In the genomic region with DNA sequence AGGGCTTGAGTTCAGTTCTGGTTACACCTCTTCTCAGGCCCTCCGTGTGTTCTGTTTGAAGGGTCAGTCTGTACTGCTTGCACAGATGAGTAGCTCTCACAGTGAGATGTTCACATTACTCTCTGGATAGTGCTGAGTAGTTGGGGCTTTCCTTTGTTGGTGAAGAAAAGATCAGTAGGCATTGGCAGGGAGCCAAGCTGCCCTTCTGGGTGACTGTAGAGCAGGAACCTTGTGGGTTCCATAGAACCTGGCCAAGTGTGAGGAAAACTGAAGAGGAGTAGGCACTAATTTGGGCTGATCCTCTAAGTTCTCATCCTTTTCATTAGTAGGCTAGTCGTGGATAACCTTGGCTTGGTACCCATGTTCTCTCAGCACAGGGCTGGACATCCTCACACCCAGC, we compare ENCODE assay signal across 8 mouse cellular contexts. TPM values are rescaled to one million over a fixed set of nuclear protein-coding genes. Genes with fewer than 3 reads are reported as not detected.
DNase-seq lines count a peak whose midpoint lies in the region; ATAC-seq and TF ChIP-seq lines count a peak whose summit lies in the region.

No protein-coding gene starts in this region.

- no peak overlapping the region for H3K4me2 ChIP-seq in forebrain, embryonic 12.5 days
- H3K4me2 ChIP-seq in forebrain, embryonic 15.5 days (replicated peaks) = no peak overlapping the region
- no peak overlapping the region for H3K4me2 ChIP-seq in forebrain, postnatal 0 days (ENCODE audit: low read depth)

- H3K9ac ChIP-seq in forebrain, embryonic 12.5 days = no peak overlapping the region
- no peak overlapping the region for H3K9ac ChIP-seq in forebrain, embryonic 15.5 days (replicated peaks)
- H3K9ac ChIP-seq in forebrain, postnatal 0 days = no peak overlapping the region

- no peak overlapping the region for H3K27ac ChIP-seq in forebrain, embryonic 12.5 days
- no peak overlapping the region for H3K27ac ChIP-seq in forebrain, embryonic 15.5 days (replicated peaks)
- H3K27ac ChIP-seq in forebrain, postnatal 0 days (ENCODE audit: low read depth, low read length) = no peak overlapping the region

- H3K4me3 ChIP-seq in forebrain, embryonic 12.5 days (replicated peaks) = no peak overlapping the region
- no peak overlapping the region for H3K4me3 ChIP-seq in forebrain, embryonic 15.5 days
- H3K4me3 ChIP-seq in forebrain, postnatal 0 days (ENCODE audit: low read depth, low read length) = no peak overlapping the region

- 0 out of 2 replicates have a peak, but pooled peaks have one; percentile 17 for ATAC-seq in forebrain, embryonic 12.5 days (ENCODE audit: low FRiP score)
- ATAC-seq in forebrain, embryonic 15.5 days (replicated peaks) = no peak
- peak; percentile 58 for ATAC-seq in CD4-positive, CD25-positive, alpha-beta regulatory T cell, adult 4 months
- peak; percentile 18; the same call in 1 of the 2 replicates for ATAC-seq in forebrain, postnatal 0 days

- no peak for TF ChIP-seq CTCF in forebrain, postnatal 0 days (IDR thresholded peaks at IDR 0.05; ENCODE audit: low read depth)

- 73% methylated on average over 2 of the region's 2 CpGs for WGBS in forebrain, embryonic 12.5 days
- WGBS in forebrain, embryonic 15.5 days = 63% methylated on average over 2 of the region's 2 CpGs
- WGBS in forebrain, postnatal 0 days = 53% methylated on average over 2 of the region's 2 CpGs

- DNase-seq in layer of hippocampus, adult 11-12 months (ENCODE audit: low spot score) = peak; percentile 55
- no peak for DNase-seq in layer of hippocampus, adult 9-10 months (ENCODE audit: low spot score)
- DNase-seq in forebrain, postnatal 0 days = no peak
- no peak for DNase-seq in frontal cortex, postnatal 14 days (ENCODE audit: low spot score in 2 of 2)
- DNase-seq in embryo, embryonic 11 days = no peak

- H3K27me3 ChIP-seq in forebrain, embryonic 12.5 days = no peaks in the 10 kb centered on the region
- no peaks in the 10 kb centered on the region for H3K27me3 ChIP-seq in forebrain, embryonic 15.5 days
- no peaks in the 10 kb centered on the region for H3K27me3 ChIP-seq in forebrain, postnatal 0 days (ENCODE audit: insufficient read depth, low read length)

- H3K4me1 ChIP-seq in forebrain, embryonic 12.5 days = peaks cover 29% of the 10 kb centered on the region
- H3K4me1 ChIP-seq in forebrain, embryonic 15.5 days = peaks cover 14% of the 10 kb centered on the region
- 0 out of 2 replicates have a peak, but pooled peaks cover 5% of the 10 kb centered on the region for H3K4me1 ChIP-seq in forebrain, postnatal 0 days (ENCODE audit: insufficient read depth)

- H3K36me3 ChIP-seq in forebrain, embryonic 12.5 days (replicated peaks) = no peaks in the 10 kb centered on the region
- H3K36me3 ChIP-seq in forebrain, embryonic 15.5 days = no peaks in the 10 kb centered on the region
- H3K36me3 ChIP-seq in forebrain, postnatal 0 days (ENCODE audit: insufficient read depth) = no peaks in the 10 kb centered on the region; the same call in 1 of the 2 replicates

- H3K9me3 ChIP-seq in forebrain, embryonic 12.5 days = no peaks in the 10 kb centered on the region
- no peaks in the 10 kb centered on the region for H3K9me3 ChIP-seq in forebrain, embryonic 15.5 days
- no peaks in the 10 kb centered on the region for H3K9me3 ChIP-seq in forebrain, postnatal 0 days (ENCODE audit: low read length)

RNA-seq across cellular contexts. Expression of a gene that starts 21.4 kb away (rescaled TPM):
- 38.9 and 39.1 TPM in 2 replicates for polyA plus RNA-seq in forebrain, embryonic 12.5 days (2016; fragmentation: Nextera tagmentation; extraction: Ambion mirVana)
- polyA plus RNA-seq in forebrain, embryonic 15.5 days (2015; fragmentation: Nextera tagmentation; extraction: Ambion mirVana) = 26.4 and 27.1 TPM in 2 replicates
- 1 to 10 TPM; 5.9 to 6.1 TPM for polyA plus RNA-seq in CD4-positive, CD25-positive, alpha-beta regulatory T cell, adult 4 months (2017; shearing (Covaris generic))
- total RNA-seq in forebrain, postnatal 0 days (2014; rRNA removed) = 40.9 and 50.9 TPM in 2 replicates
- 20.8 and 23.7 TPM in 2 replicates for polyA plus RNA-seq in forebrain, postnatal 0 days (2015; fragmentation: Nextera tagmentation; extraction: Ambion mirVana)

RNA-seq across cellular contexts. Expression of a gene that starts 42.7 kb away (rescaled TPM):
- 1.7 and 2.5 TPM in 2 replicates for polyA plus RNA-seq in forebrain, embryonic 12.5 days (2016; fragmentation: Nextera tagmentation; extraction: Ambion mirVana)
- 3.4 and 3.9 TPM in 2 replicates for polyA plus RNA-seq in forebrain, embryonic 15.5 days (2015; fragmentation: Nextera tagmentation; extraction: Ambion mirVana)
- polyA plus RNA-seq in CD4-positive, CD25-positive, alpha-beta regulatory T cell, adult 4 months (2017; shearing (Covaris generic)) = 10 to 100 TPM; 17.9 to 23.2 TPM
- 14.0 and 17.2 TPM in 2 replicates for total RNA-seq in forebrain, postnatal 0 days (2014; rRNA removed)
- polyA plus RNA-seq in forebrain, postnatal 0 days (2015; fragmentation: Nextera tagmentation; extraction: Ambion mirVana) = 2.0 and 2.8 TPM in 2 replicates

RNA-seq across cellular contexts. Expression of a gene that starts 58.2 kb away (rescaled TPM):
- 15.2 and 15.6 TPM in 2 replicates for polyA plus RNA-seq in forebrain, embryonic 12.5 days (2016; fragmentation: Nextera tagmentation; extraction: Ambion mirVana)
- 15.1 and 15.9 TPM in 2 replicates for polyA plus RNA-seq in forebrain, embryonic 15.5 days (2015; fragmentation: Nextera tagmentation; extraction: Ambion mirVana)
- 1 to 10 TPM; 3.9 to 7.1 TPM for polyA plus RNA-seq in CD4-positive, CD25-positive, alpha-beta regulatory T cell, adult 4 months (2017; shearing (Covaris generic))
- total RNA-seq in forebrain, postnatal 0 days (2014; rRNA removed) = 15.0 and 15.9 TPM in 2 replicates
- 11.0 and 11.7 TPM in 2 replicates for polyA plus RNA-seq in forebrain, postnatal 0 days (2015; fragmentation: Nextera tagmentation; extraction: Ambion mirVana)
